Mouse (Mus musculus): ENCODE data around the gene D630003M21Rik. TPM values are rescaled to one million over a fixed set of nuclear protein-coding genes. Genes with fewer than 3 reads are reported as not detected.

Gene D630003M21Rik
- polyA plus RNA-seq, 1 experiment from 2014 or later, result 4.7 TPM

- Histone ChIP-seq H3K4me2 (ENCODE audit: low read depth, low read length) (no peak overlapping the region), H3K27me3 (ENCODE audit: control insufficient read depth, insufficient read depth, low read length) (no peaks in the 10 kb centered on the region), H3K9ac (ENCODE audit: low read length) (no peak overlapping the region), H3K27ac (ENCODE audit: low read length) (no peak overlapping the region), H3K4me1 (ENCODE audit: control insufficient read depth, insufficient read depth, low read length) (peaks cover 18% of the 10 kb centered on the region), H3K36me3 (ENCODE audit: control insufficient read depth, insufficient read depth, low read length) (no peaks in the 10 kb centered on the region), H3K9me3 (replicated peaks; ENCODE audit: control insufficient read depth, low read length) (no peaks in the 10 kb centered on the region), H3K4me3 (replicated peaks; ENCODE audit: low read length) (no peak overlapping the region)
- no peak for ATAC-seq (ENCODE audit: insufficient read depth, low FRiP score)
- 88% methylated on average over 7 of the region's 7 CpGs for WGBS
Measured at GRCm38 (mm10) chr2:158169771-158170170, 59.3 kb downstream of the D630003M21Rik start.

DNA sequence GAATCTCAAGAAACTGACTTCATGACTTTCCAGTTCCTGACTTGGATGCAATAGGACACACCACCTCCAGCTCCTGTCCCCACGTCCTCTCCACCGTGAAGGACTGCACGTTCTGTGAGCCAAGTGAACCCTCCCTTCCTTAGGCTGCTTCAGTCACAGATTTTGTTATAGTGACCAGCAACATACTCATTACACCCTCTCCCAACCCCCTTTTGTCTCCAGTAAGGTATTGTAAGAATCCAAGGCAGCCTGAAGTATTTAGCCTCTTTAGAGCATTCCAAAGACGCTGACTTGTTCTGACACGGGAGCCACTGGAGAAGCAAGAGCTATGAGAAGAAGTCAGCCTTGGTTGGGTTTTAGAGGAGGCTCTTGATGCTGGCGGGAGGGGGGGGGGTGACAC lies 59.7 kb downstream of the D630003M21Rik start:
- H3K4me1 ChIP-seq (ENCODE audit: control insufficient read depth, insufficient read depth, low read length), result peaks cover 18% of the 10 kb centered on the region
- H3K27me3 ChIP-seq (ENCODE audit: control insufficient read depth, insufficient read depth, low read length), result no peaks in the 10 kb centered on the region
- no peak overlapping the region for H3K4me2 ChIP-seq (ENCODE audit: low read depth, low read length)
- no peaks in the 10 kb centered on the region for H3K36me3 ChIP-seq (ENCODE audit: control insufficient read depth, insufficient read depth, low read length)
- no peak for ATAC-seq (ENCODE audit: insufficient read depth, low FRiP score)
- no peaks in the 10 kb centered on the region for H3K9me3 ChIP-seq (replicated peaks; ENCODE audit: control insufficient read depth, low read length)
- 67% methylated on average over 6 of the region's 6 CpGs for WGBS
- no peak overlapping the region for H3K9ac ChIP-seq (ENCODE audit: low read length)
- H3K27ac ChIP-seq (ENCODE audit: low read length), result no peak overlapping the region
- H3K4me3 ChIP-seq (replicated peaks; ENCODE audit: low read length), result no peak overlapping the region

DNA sequence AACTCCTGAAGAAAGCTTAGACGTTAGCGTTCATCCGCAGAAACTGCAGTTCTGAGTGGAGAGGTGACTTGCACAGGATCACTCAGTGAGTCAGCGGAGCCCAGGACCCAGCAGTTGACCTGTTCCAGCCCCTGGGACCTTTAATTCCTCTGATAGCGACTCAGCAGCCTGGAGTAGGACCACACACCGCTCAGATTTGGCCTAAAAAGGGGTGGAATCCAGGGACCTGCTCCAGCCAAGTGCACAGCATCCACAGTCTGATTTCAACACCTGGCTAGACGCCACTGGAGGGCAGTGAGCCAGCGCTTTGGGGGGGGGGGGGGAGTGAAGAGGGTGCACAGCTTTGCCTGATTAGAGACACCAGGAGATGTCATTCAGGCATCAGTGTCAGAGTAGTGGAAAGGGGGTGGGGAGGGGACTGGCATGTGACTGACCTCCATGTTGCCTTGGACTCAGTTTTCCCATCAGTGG lies 60.2 kb downstream of the D630003M21Rik start:
- Histone ChIP-seq H3K9ac (ENCODE audit: low read length) (no peak overlapping the region; the same call in 1 of the 2 replicates), H3K4me3 (replicated peaks; ENCODE audit: low read length) (no peak overlapping the region), H3K4me1 (ENCODE audit: control insufficient read depth, insufficient read depth, low read length) (peaks cover 18% of the 10 kb centered on the region), H3K36me3 (ENCODE audit: control insufficient read depth, insufficient read depth, low read length) (no peaks in the 10 kb centered on the region), H3K9me3 (replicated peaks; ENCODE audit: control insufficient read depth, low read length) (no peaks in the 10 kb centered on the region), H3K27me3 (ENCODE audit: control insufficient read depth, insufficient read depth, low read length) (no peaks in the 10 kb centered on the region), H3K27ac (ENCODE audit: low read length) (no peak overlapping the region), H3K4me2 (ENCODE audit: low read depth, low read length) (no peak overlapping the region)
- peak; percentile 51; the same call in 1 of the 2 replicates for ATAC-seq (ENCODE audit: insufficient read depth, low FRiP score)
- 43% methylated on average over 8 of the region's 8 CpGs for WGBS

GRCm38 (mm10) chr2:158167496-158168205 lies 61.4 kb downstream of the D630003M21Rik start:
- no peaks in the 10 kb centered on the region for H3K36me3 ChIP-seq (ENCODE audit: control insufficient read depth, insufficient read depth, low read length)
- H3K4me2 ChIP-seq (ENCODE audit: low read depth, low read length), result no peak overlapping the region
- H3K4me3 ChIP-seq (replicated peaks; ENCODE audit: low read length), result no peak overlapping the region
- no peak overlapping the region for H3K27ac ChIP-seq (ENCODE audit: low read length)
- no peak for ATAC-seq (ENCODE audit: insufficient read depth, low FRiP score)
- no peak overlapping the region for H3K9ac ChIP-seq (ENCODE audit: low read length)
- H3K27me3 ChIP-seq (ENCODE audit: control insufficient read depth, insufficient read depth, low read length), result no peaks in the 10 kb centered on the region
- WGBS, result 53% methylated on average over 9 of the region's 9 CpGs
- H3K9me3 ChIP-seq (replicated peaks; ENCODE audit: control insufficient read depth, low read length), result no peaks in the 10 kb centered on the region
- peaks cover 18% of the 10 kb centered on the region for H3K4me1 ChIP-seq (ENCODE audit: control insufficient read depth, insufficient read depth, low read length)

GRCm38 (mm10) chr2:158166628-158167027 lies 62.4 kb downstream of the D630003M21Rik start:
- no peaks in the 10 kb centered on the region for H3K27me3 ChIP-seq (ENCODE audit: control insufficient read depth, insufficient read depth, low read length)
- H3K9ac ChIP-seq (ENCODE audit: low read length), result no peak overlapping the region
- WGBS, result 73% methylated on average over 7 of the region's 7 CpGs
- 0 out of 2 replicates have a peak overlapping the region, but pooled peaks have one; percentile 26 for H3K27ac ChIP-seq (ENCODE audit: low read length)
- no peak for ATAC-seq (ENCODE audit: insufficient read depth, low FRiP score)
- no peaks in the 10 kb centered on the region for H3K36me3 ChIP-seq (ENCODE audit: control insufficient read depth, insufficient read depth, low read length)
- H3K4me1 ChIP-seq (ENCODE audit: control insufficient read depth, insufficient read depth, low read length), result peaks cover 20% of the 10 kb centered on the region
- no peak overlapping the region for H3K4me3 ChIP-seq (replicated peaks; ENCODE audit: low read length)
- H3K9me3 ChIP-seq (replicated peaks; ENCODE audit: control insufficient read depth, low read length), result no peaks in the 10 kb centered on the region
- H3K4me2 ChIP-seq (ENCODE audit: low read depth, low read length), result 0 out of 2 replicates have a peak overlapping the region, but pooled peaks have one; percentile 0

DNA sequence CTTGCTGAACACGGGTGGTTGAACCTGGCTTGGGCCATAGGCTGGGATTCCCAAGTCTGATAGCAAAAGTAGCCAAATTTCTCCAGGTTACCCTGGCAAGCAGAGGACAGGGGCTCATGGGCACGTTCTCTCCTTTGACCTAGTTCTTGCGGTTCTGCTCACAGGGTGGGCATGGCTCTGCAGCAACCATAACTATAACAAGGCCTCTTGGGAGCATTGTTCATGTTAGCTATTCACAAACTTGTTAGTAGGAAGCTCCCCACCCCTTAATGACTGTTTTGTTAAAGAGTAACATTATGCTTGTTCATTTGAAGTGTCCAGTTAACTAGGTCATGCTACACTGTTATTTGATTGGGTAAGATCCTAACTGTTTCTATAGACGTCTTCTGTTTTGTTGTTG lies 63.2 kb downstream of the D630003M21Rik start:
- no peak overlapping the region for H3K27ac ChIP-seq (ENCODE audit: low read length)
- WGBS, result 84% methylated on average over 4 of the region's 4 CpGs
- no peaks in the 10 kb centered on the region for H3K36me3 ChIP-seq (ENCODE audit: control insufficient read depth, insufficient read depth, low read length)
- H3K4me1 ChIP-seq (ENCODE audit: control insufficient read depth, insufficient read depth, low read length), result peaks cover 24% of the 10 kb centered on the region
- H3K4me2 ChIP-seq (ENCODE audit: low read depth, low read length), result no peak overlapping the region
- ATAC-seq (ENCODE audit: insufficient read depth, low FRiP score), result no peak
- no peak overlapping the region for H3K4me3 ChIP-seq (replicated peaks; ENCODE audit: low read length)
- H3K27me3 ChIP-seq (ENCODE audit: control insufficient read depth, insufficient read depth, low read length), result no peaks in the 10 kb centered on the region
- no peak overlapping the region for H3K9ac ChIP-seq (ENCODE audit: low read length)
- no peaks in the 10 kb centered on the region for H3K9me3 ChIP-seq (replicated peaks; ENCODE audit: control insufficient read depth, low read length)

GRCm38 (mm10) chr2:158163034-158163433 lies 66.0 kb downstream of the D630003M21Rik start:
- H3K4me2 ChIP-seq (ENCODE audit: low read depth, low read length), result no peak overlapping the region
- no peak overlapping the region for H3K9ac ChIP-seq (ENCODE audit: low read length)
- no peaks in the 10 kb centered on the region for H3K27me3 ChIP-seq (ENCODE audit: control insufficient read depth, insufficient read depth, low read length)
- H3K9me3 ChIP-seq (replicated peaks; ENCODE audit: control insufficient read depth, low read length), result no peaks in the 10 kb centered on the region
- H3K27ac ChIP-seq (ENCODE audit: low read length), result no peak overlapping the region
- 60% methylated on average over 6 of the region's 6 CpGs for WGBS
- no peak overlapping the region for H3K4me3 ChIP-seq (replicated peaks; ENCODE audit: low read length)
- peaks cover 27% of the 10 kb centered on the region for H3K4me1 ChIP-seq (ENCODE audit: control insufficient read depth, insufficient read depth, low read length)
- ATAC-seq (ENCODE audit: insufficient read depth, low FRiP score), result no peak
- H3K36me3 ChIP-seq (ENCODE audit: control insufficient read depth, insufficient read depth, low read length), result no peaks in the 10 kb centered on the region

- H3K36me3 ChIP-seq (ENCODE audit: control insufficient read depth, insufficient read depth, low read length), result no peaks in the 10 kb centered on the region
- H3K27me3 ChIP-seq (ENCODE audit: control insufficient read depth, insufficient read depth, low read length), result no peaks in the 10 kb centered on the region
- ATAC-seq (ENCODE audit: insufficient read depth, low FRiP score), result peak; percentile 56; the same call in 1 of the 2 replicates
- H3K4me2 ChIP-seq (ENCODE audit: low read depth, low read length), result no peak overlapping the region
- H3K4me1 ChIP-seq (ENCODE audit: control insufficient read depth, insufficient read depth, low read length), result peaks cover 17% of the 10 kb centered on the region
- H3K9ac ChIP-seq (ENCODE audit: low read length), result no peak overlapping the region
- peak overlapping the region; percentile 60 for H3K27ac ChIP-seq (ENCODE audit: low read length)
- 52% methylated on average over 6 of the region's 6 CpGs for WGBS
- H3K4me3 ChIP-seq (replicated peaks; ENCODE audit: low read length), result no peak overlapping the region
- H3K9me3 ChIP-seq (replicated peaks; ENCODE audit: control insufficient read depth, low read length), result no peaks in the 10 kb centered on the region
Measured at GRCm38 (mm10) chr2:158161761-158162160, 67.3 kb downstream of the D630003M21Rik start.

- Histone ChIP-seq H3K27ac (ENCODE audit: low read length) (peak overlapping the region; percentile 82), H3K9ac (ENCODE audit: low read length) (peak overlapping the region; percentile 62), H3K4me2 (ENCODE audit: low read depth, low read length) (peak overlapping the region; percentile 38), H3K36me3 (ENCODE audit: control insufficient read depth, insufficient read depth, low read length) (no peaks in the 10 kb centered on the region), H3K9me3 (replicated peaks; ENCODE audit: control insufficient read depth, low read length) (no peaks in the 10 kb centered on the region), H3K4me1 (ENCODE audit: control insufficient read depth, insufficient read depth, low read length) (peaks cover 19% of the 10 kb centered on the region), H3K27me3 (ENCODE audit: control insufficient read depth, insufficient read depth, low read length) (no peaks in the 10 kb centered on the region), H3K4me3 (replicated peaks; ENCODE audit: low read length) (0 out of 2 replicates have a peak overlapping the region, but pooled peaks have one; percentile 6)
- peak; percentile 56 for ATAC-seq (ENCODE audit: insufficient read depth, low FRiP score)
- WGBS, result 35% methylated on average over 7 of the region's 7 CpGs
Measured at GRCm38 (mm10) chr2:158159376-158160235, 69.4 kb downstream of the D630003M21Rik start.
